Mouse (Mus musculus) stomach, postnatal 0 days (tissue): ENCODE measurements around the gene Hic1. TPM values are rescaled to one million over a fixed set of nuclear protein-coding genes. Genes with fewer than 3 reads are reported as not detected.
A peak's percentile ranks its signal among the peaks of the same experiment; 100 is the strongest.

Experiments
- ATAC-seq: fragments of 200-750 bp; cut with Nextera tagmentation; 2 replicates; pipeline ENCODE4 v1.8.0; 2017; ENCODE audit not compliant: low FRiP score, low TSS enrichment
- DNase-seq: peaks from one replicate; pipeline ENCODE4 v3.0.0-alpha.2; 2016; ENCODE audit warnings: low spot score
- H3K27ac ChIP-seq: fragments of 300-500 bp; sonication (generic); replicated peaks from 2 replicates; pipeline ENCODE4 v1.5.1; 2014; ENCODE audit warnings: mild to moderate bottlenecking, control low read depth
- H3K27me3 ChIP-seq: fragments of 300-500 bp; sonication (generic); 2 replicates; pipeline ENCODE4 v1.6.1; 2014; ENCODE audit warnings: low read length; ENCODE audit not compliant: control insufficient read depth, insufficient read depth
- H3K36me3 ChIP-seq: fragments of 300-500 bp; sonication (generic); 2 replicates; pipeline ENCODE4 v1.6.1; 2014; ENCODE audit warnings: low read length, mixed read lengths; ENCODE audit not compliant: control insufficient read depth, insufficient read depth
- H3K4me1 ChIP-seq: fragments of 300-500 bp; sonication (generic); replicated peaks from 2 replicates; pipeline ENCODE4 v1.6.1; 2014; ENCODE audit warnings: antibody characterized with exemption; ENCODE audit not compliant: control insufficient read depth, insufficient read depth
- H3K4me2 ChIP-seq: fragments of 300-500 bp; sonication (generic); replicated peaks from 2 replicates; pipeline ENCODE4 v1.6.1; 2014; ENCODE audit warnings: low read depth, mild to moderate bottlenecking, control low read depth, moderate library complexity
- H3K4me3 ChIP-seq: fragments of 300-500 bp; sonication (generic); 2 replicates; pipeline ENCODE4 v1.5.1; 2014; ENCODE audit warnings: low read depth, low read length, control low read depth
- H3K9ac ChIP-seq: fragments of 300-500 bp; sonication (generic); 2 replicates; pipeline ENCODE4 v1.6.1; 2014; ENCODE audit warnings: mild to moderate bottlenecking, low read length, control low read depth, mixed read lengths
- H3K9me3 ChIP-seq: fragments of 300-500 bp; sonication (generic); 2 replicates; pipeline ENCODE4 v1.6.1; 2016; ENCODE audit warnings: low read length; ENCODE audit not compliant: control insufficient read depth
- CTCF ChIP-seq: IDR thresholded peaks from 2 replicates; pipeline ENCODE4 v1.5.1; 2016; ENCODE audit warnings: antibody characterized with exemption, low read depth, mild to moderate bottlenecking, moderate library complexity
- EP300 ChIP-seq: optimal IDR thresholded peaks from 2 replicates; pipeline ENCODE3; 2016; ENCODE audit warnings: antibody characterized with exemption
- WGBS: fragments of 180-500 bp; shearing (Covaris S2); extraction: QIAGEN DNeasy Blood & Tissue Kit; methylation state at CpG from one replicate; pipeline ENCODE4 v1.1.7; 2014; 5-methylcytosine and 5-hydroxymethylcytosine counted together
- polyA plus RNA-seq: library from polyadenylated mRNA; unstranded; fragments of >200 nt; fragmentation: Nextera tagmentation; extraction: Ambion mirVana; gene quantifications from 2 replicates; pipeline ENCODE4 v1.2.1, GENCODE M21; 2015

Hic1 gene
- polyA plus RNA-seq, 1 experiment from 2014 or later, result 6.6 TPM

DNA sequence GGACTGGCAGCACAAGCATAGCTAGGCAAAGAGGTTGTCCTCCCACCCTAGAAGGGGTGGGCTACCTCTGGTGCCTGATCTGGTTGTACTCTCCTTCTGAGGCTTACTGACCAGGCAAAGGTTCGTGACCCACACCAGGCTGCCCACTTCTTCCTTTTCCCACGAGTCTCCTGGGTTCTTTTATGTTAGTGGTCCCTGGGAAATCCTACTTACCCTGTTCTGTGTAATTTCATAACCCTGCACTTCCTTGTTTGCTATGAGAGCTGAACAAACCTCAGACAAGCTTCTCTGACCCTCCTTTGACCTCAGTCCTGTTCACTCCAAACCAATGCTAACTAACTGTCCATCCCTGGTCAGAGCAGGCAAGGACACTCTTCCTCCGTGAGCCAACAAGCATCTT is 28.3 kb downstream of the Hic1 start:
- DNase-seq, result no peak
- WGBS, result 47% methylated on average over 3 of the region's 3 CpGs

DNA sequence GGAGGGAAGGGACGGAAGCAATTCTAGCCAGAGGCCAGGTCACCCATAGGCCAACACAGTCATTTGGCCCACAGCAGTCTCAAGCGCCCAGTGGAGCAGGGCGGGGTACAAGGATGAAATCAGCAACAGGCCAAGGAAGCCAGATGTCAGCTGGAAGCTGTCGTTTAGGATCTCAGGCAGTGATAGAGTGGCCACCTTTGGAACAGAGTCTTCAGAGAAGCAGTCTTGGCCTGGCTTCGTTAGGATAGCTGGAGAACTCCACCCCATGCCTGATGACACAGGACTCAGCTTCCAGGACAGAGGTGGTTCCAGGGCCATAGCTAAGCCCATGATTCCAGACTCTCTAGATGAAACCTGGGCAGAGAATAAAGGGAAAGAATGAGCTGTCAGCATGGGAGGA is 28.9 kb downstream of the Hic1 start:
- no peak for DNase-seq
- H3K4me1 ChIP-seq, result peaks cover 8% of the 10 kb centered on the region
- WGBS, result 45% methylated on average over 5 of the region's 5 CpGs

More for the DNA sequence above, 28.3 kb downstream of the Hic1 start:
- no peak for TF ChIP-seq CTCF
- no peak for TF ChIP-seq EP300
- peak overlapping the region; percentile 90 for H3K27ac ChIP-seq
- no peaks in the 10 kb centered on the region for H3K27me3 ChIP-seq
- no peak overlapping the region for H3K4me2 ChIP-seq
- H3K9me3 ChIP-seq, result no peaks in the 10 kb centered on the region
- no peak overlapping the region for H3K4me3 ChIP-seq
- no peak for ATAC-seq
- no peak overlapping the region for H3K9ac ChIP-seq
- H3K4me1 ChIP-seq, result peaks cover 8% of the 10 kb centered on the region
- no peaks in the 10 kb centered on the region for H3K36me3 ChIP-seq

DNA sequence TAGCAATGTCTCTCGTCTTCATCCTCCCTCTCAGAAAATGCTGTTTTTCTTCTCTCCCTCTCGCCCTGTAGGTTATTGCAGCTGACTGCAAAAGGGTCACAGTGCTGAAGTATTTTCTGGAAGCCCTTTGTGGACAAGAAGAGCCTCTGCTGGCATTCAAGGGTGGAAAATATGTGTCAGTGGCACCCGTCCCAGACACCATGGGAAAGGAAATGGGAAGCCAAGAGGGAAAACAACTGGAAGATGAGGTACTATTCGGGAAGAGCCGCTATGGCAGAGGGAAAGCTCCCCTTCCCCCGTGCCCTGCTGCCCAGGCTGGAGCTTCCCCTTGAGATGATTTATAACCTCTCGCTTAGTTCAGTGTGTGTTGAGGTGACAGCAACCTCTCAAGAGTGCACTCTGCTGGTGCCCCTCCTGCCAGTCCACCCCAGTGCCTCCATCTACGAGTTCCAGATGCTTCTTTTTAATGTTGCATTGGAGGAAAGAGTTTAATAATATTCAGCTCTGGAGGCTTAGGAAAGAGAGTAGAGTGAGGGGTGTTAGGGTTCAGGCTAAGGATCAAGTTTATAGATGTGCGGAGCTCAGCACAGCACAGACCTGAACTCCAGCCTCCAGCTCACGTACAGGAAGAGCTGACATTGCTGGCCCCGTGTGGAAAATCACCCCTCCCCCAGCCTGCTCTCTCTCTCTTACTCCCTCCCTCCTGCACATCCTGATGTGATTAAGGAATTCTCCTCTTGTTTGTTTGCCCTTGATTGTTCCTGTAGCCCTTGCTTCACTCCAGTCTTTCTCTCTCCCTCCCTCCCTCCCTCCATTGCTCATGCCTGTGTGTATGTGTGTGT is 30.0 kb downstream of the Hic1 start:
- Histone ChIP-seq H3K36me3 (no peaks in the 10 kb centered on the region), H3K9me3 (no peaks in the 10 kb centered on the region), H3K27me3 (no peaks in the 10 kb centered on the region), H3K4me2 (no peak overlapping the region; the same call in 1 of the 2 replicates), H3K4me3 (no peak overlapping the region), H3K4me1 (peaks cover 8% of the 10 kb centered on the region), H3K9ac (no peak overlapping the region), H3K27ac (peak overlapping the region; percentile 90)
- DNase-seq, result no peak
- 25% methylated on average over 11 of the region's 11 CpGs for WGBS
- TF ChIP-seq CTCF, result no peak; the same call in 1 of the 2 replicates
- no peak for TF ChIP-seq EP300
- peak; percentile 46; the same call in 1 of the 2 replicates for ATAC-seq

More for the DNA sequence above, 28.9 kb downstream of the Hic1 start:
- ATAC-seq, result peak; percentile 56
- Histone ChIP-seq H3K27ac (peak overlapping the region; percentile 90), H3K4me2 (no peak overlapping the region), H3K27me3 (no peaks in the 10 kb centered on the region), H3K9ac (no peak overlapping the region), H3K36me3 (no peaks in the 10 kb centered on the region), H3K4me3 (no peak overlapping the region), H3K9me3 (no peaks in the 10 kb centered on the region)
- TF ChIP-seq CTCF, result no peak
- no peak for TF ChIP-seq EP300

DNA sequence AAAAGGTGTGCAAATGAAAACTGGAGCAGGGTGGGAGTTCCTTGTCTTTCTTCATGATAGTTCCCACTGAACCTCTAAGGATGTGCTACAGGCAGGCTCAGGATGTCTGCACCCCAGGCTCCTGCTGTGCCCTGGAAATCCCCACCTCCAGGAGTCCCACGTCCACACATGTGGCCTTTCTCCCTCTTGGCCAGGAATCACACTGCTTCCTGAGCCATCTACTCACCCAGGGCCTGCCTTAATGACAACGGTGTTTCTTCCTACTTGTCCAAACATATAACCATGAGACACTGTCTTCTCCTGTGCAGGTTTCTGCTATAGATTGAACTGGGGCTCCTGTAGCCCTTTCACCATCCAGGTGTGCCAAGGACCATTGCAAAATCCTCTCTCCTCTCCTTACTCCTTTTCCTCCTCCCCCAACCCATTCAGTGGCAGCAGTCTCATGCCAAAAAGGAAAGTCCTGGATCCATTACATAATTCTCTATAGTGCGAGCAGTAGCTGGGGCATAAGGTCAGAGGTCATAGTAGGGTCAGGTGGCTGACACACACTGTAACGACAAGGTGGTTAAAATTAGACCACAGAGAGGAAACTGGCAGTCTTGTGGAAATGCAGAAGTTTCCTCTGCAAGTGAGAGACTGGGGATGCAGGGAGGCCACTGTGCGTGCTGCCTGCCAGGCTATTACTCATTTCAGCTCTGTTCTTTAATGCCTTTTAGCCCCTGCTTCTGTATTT is 32.5 kb downstream of the Hic1 start:
- no peak for TF ChIP-seq EP300
- TF ChIP-seq CTCF, result no peak
- Histone ChIP-seq H3K4me3 (no peak overlapping the region), H3K36me3 (no peaks in the 10 kb centered on the region), H3K9me3 (no peaks in the 10 kb centered on the region), H3K4me1 (peaks cover 8% of the 10 kb centered on the region), H3K9ac (no peak overlapping the region), H3K27ac (no peak overlapping the region), H3K27me3 (no peaks in the 10 kb centered on the region), H3K4me2 (no peak overlapping the region)
- no peak for ATAC-seq
- WGBS, result 54% methylated on average over 5 of the region's 5 CpGs
- DNase-seq, result no peak

DNA sequence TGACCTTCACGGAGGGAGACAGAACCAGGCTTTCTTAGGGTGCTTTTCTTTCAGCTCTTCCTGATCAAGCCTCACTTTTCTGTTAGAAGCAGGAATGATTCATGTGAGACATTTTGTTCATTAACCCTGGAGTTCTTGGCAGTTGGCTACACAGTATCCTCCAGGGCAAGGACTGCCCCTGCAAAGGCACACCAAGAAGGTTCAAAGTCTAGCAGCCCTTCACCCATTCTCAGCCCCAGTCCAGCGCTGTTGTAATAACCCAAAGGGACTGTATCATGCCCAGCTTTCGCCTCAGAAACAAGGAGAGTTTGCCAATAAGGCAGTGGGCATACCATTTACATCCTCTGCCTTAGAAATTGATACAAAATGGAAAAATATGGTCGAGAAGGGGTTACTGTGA is 34.0 kb downstream of the Hic1 start:
- H3K27ac ChIP-seq, result no peak overlapping the region
- H3K4me2 ChIP-seq, result no peak overlapping the region
- TF ChIP-seq CTCF (no peak), EP300 (no peak)
- no peak for DNase-seq
- no peak overlapping the region for H3K9ac ChIP-seq
- 90% methylated on average over 4 of the region's 4 CpGs for WGBS
- no peaks in the 10 kb centered on the region for H3K27me3 ChIP-seq
- no peak for ATAC-seq
- no peak overlapping the region for H3K4me3 ChIP-seq
- peaks cover 4% of the 10 kb centered on the region for H3K4me1 ChIP-seq
- H3K36me3 ChIP-seq, result no peaks in the 10 kb centered on the region
- H3K9me3 ChIP-seq, result no peaks in the 10 kb centered on the region
